Mouse (Mus musculus) embryo, embryonic 10 days (tissue): ENCODE measurements around the gene Olfr1132.
"Not testable (repeated sequence)": the region's sequence is repeated elsewhere in the genome, so short reads cannot be mapped to it uniquely, and the experiment has no call there.

ENCODE experiments used
- DNase-seq: peaks from one replicate; pipeline ENCODE4 v3.0.0-alpha.2; 2015; ENCODE audit warnings: low spot score

The Olfr1132 gene

DNA sequence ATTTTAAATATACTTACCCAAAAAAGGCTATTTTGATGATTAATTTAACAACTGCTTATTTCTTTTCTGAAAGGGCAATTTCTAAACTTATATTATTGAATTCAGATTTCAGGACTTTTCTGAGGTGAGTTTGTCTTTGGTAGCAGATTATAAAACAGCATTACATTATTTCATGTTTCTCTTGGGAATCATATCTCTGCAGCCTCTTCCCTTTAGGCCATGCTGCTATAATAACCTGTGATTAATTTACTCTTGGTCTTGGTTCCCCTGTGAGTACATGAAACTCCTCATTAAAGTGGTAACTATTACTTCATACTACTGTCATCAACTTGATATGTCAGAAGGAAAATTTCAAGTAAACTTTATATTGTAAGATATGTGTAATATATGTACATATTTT is at the start of gene Olfr1132:
Gene Olfr1132, minus strand, starts transcription at position 101 of the 400 bp plus-strand sequence.
- no peak for DNase-seq

DNA sequence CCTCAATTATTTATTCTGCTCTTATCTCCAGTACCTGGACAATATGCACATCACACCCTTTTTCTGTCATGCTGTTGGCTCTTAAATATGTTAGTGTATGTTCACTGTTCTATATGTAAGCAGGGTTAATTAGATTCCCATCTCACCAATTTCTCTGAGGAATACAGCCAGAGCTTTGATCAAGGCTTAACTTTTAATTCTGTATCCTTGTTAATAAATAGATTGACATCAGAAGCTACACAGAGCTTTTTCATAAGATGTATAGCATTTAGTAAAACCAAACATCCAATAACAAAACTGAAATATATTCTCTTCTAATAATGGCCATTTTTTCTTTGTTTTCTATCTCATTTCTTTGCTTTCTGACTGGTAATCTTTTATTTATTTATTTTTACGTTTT is 36.2 kb upstream of the Olfr1132 start, which contains the start of gene Olfr1135:
Gene Olfr1135, minus strand, starts transcription at position 101 of the 400 bp plus-strand sequence.
- DNase-seq, result no peak

DNA sequence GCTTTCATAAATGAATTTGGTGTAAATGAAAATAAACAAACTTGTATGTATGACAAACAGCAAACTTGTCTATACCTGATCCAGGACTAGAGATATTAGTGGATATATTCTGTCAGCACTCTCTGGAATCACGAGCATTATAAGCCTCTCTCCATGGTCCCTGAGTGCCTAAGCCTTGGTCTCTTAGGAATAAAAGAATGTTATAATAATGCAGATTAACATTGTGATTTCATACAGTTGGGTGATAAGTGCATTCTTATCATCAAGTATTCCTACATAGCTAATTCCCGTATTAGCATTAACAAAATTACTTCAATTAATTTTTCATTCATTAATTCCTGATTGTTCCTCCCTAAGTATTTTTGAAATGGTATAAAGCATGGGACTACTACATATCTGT is 21.0 kb upstream of the Olfr1132 start, which contains the start of gene Olfr1134:
Gene Olfr1134, minus strand, starts transcription at position 101 of the 400 bp plus-strand sequence.
- no peak for DNase-seq

DNA sequence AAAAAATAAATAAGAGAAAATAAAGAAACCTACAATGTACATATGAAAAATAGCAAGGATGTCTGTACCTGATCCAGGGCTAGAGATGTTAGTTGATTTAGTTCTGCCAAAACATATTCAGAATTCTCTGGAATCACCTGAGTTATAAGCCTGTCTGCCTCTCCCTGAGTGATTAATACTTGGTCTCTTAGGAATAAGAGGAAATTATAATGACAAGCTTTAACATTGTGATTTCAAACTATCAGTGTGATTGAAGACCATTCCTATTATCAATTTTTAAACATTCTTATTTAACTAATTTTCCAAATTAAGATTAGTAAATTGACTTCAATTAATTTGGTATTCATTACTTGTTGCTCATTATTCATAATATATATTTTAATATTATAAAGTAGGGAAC is 9.9 kb upstream of the Olfr1132 start, which contains the start of gene Olfr1133:
Gene Olfr1133, minus strand, starts transcription at position 101 of the 400 bp plus-strand sequence.
- DNase-seq, result no peak

DNA sequence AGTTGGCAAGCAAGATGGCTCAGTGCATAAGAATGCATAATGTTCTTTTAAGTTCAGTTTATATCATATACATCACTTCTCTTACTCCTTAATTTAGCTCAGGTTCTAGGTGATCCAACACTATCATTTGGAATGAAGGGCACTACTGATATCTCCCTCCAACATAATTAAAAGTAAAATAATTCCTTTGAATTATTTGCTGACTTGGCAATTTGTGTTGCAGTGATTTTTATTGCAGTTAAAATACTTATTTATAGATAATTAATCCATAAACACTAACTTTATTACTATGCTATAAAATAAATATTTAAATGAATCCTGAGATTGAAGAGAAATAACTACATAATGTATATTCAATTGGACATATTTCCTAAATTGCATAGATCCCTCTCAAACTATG is 5.1 kb upstream of the Olfr1132 start:
- DNase-seq, result no peak

DNA sequence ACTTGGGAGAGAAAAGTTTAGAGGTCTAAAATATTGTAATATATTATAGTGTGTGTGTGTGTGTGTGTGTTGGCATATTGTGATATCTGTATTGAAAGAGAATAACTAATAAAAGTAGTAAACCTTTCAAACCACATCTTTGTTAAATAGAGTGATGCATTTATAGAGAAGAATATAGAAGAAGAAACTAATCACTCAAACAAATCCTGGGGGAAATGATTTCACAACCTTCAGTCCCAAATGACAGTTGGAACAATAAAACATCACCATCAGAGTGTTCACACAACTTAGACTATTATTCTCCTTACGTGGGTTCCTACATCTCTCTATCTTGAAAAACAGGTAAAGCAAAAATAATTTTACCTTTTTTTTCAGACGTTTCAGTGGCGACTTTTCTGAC is 10.5 kb downstream of the Olfr1132 start, which contains the start of gene Olfr1131:
Gene Olfr1131, plus strand, starts transcription at position 301 of the 400 bp plus-strand sequence.
- DNase-seq, result no peak

DNA sequence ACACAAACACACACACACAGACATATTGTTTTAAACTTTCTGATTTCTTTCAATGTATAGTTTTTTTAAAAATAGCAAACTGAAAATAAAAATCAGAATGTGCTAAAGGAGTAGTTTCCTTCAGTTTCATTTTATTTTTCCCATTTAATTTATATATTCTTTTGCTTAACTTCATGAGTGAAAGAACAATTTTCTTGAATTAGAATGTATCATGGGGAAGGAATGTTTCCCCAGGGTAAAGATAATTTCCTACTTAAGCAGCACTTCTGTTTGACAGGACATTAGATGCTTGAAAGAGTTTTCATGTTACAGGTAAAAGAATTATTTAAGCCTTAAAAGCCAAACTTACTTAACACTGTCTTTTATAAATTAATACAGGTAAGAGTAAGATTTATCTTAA is 31.4 kb downstream of the Olfr1132 start, which contains the start of gene Olfr1130:
Gene Olfr1130, plus strand, starts transcription at position 301 of the 400 bp plus-strand sequence.
- DNase-seq, result not testable (repeated sequence)
